Mouse (Mus musculus) bone marrow, adult 2 months (tissue): ENCODE data around the gene Rabgap1l.

Source experiments
- CTCF ChIP-seq: fragments of 200-500 bp; IDR thresholded peaks from 2 replicates; pipeline ENCODE4 v1.5.1; 2011; ENCODE audit warnings: low read length, control low read depth; ENCODE audit not compliant: control insufficient read depth, insufficient read depth
- POLR2A ChIP-seq: fragments of 200-500 bp; IDR thresholded peaks from 2 replicates; pipeline ENCODE4 v1.6.1; 2011; ENCODE audit warnings: low read depth, mild to moderate bottlenecking, control low read depth, low read length, borderline replicate concordance; ENCODE audit not compliant: control insufficient read depth

DNA sequence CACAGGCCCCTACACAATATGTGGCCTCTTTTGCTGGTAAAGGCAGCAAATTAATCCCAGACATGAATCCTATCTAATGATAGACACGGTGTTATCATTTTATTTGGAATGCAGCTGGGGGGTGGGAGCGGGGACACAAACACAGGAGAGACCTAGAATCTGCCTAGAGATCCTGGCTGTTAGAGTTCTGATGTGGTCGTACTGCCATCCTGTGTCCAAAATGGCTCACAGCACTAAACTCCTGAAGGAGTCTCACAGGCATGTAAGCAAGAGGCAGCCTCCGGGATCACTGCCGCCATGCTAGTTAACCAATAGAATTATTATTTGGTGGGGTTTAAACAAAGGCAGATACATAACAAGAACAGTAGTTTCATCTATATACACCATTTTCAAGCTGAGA, 608.5 kb downstream of the Rabgap1l start:
- TF ChIP-seq CTCF (0 out of 2 replicates have a peak, but pooled peaks have one; percentile 20), POLR2A (no peak)
